32 mouse cellular contexts compared by ENCODE assay signal in the genomic region with DNA sequence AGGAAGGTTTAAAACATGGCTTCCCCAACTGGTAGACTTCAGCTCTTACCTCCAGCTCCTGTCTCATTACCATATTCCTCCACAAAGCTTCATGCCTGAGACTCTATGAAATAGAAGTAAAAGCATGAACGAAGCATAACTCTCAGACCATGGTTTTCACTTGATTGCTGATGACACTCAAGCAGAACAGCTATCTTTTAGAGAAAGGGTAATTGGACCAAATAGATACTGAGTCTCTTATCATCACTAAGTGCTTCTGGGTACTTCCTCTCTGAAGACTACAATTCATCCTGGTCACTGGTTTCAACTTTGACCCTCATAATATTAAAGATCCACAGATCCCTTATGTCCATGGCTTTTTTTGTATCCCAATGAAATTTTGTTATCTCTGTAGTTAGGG. TPM values are rescaled to one million over a fixed set of nuclear protein-coding genes. Genes with fewer than 3 reads are reported as not detected.
"Had no signal": no experiment of that assay in that cellular context is flagged by ENCODE, and none has a peak within 500 bp of the region (broad histone marks: within the 10 kb centered on the region; RNA-seq: fewer than 3 reads in every experiment).

No protein-coding gene starts in this region.

- DNase-seq: heart, postnatal 10 days; heart, postnatal 14 days; heart, postnatal 36 days; heart, postnatal 4 days; kidney, adult 11 months; kidney, adult 18-20 months; kidney, adult 2 months; kidney, adult 8-10 months; kidney, adult 9 months; kidney, postnatal 10 days; kidney, postnatal 14 days; kidney, postnatal 25 days; kidney, postnatal 36 days; kidney, postnatal 4 days; layer of hippocampus, adult 9-11 months; layer of hippocampus, postnatal 36 days had no signal

- H3K36me3 ChIP-seq: heart, embryonic 10.5 days; heart, embryonic 12.5 days; heart, embryonic 13.5 days; heart, embryonic 15.5 days; hindbrain, embryonic 10.5 days; hindbrain, embryonic 12.5 days; hindbrain, embryonic 13.5 days; hindbrain, embryonic 15.5 days; intestine, embryonic 15.5 days; kidney, embryonic 15.5 days had no signal

- H3K4me3 ChIP-seq: heart, embryonic 10.5 days; heart, embryonic 12.5 days; heart, embryonic 13.5 days; heart, embryonic 15.5 days; hindbrain, embryonic 10.5 days; hindbrain, embryonic 12.5 days; hindbrain, embryonic 13.5 days; hindbrain, embryonic 15.5 days; intestine, embryonic 15.5 days; kidney, embryonic 15.5 days; layer of hippocampus, adult 2 months; left cerebral cortex, adult 2 months had no signal

- H3K9ac ChIP-seq: heart, embryonic 12.5 days; heart, embryonic 13.5 days; heart, embryonic 15.5 days; hindbrain, embryonic 12.5 days; hindbrain, embryonic 13.5 days; hindbrain, embryonic 14.5 days; hindbrain, embryonic 15.5 days; intestine, embryonic 15.5 days; kidney, embryonic 15.5 days had no signal

- H3K27me3 ChIP-seq: heart, embryonic 12.5 days; heart, embryonic 13.5 days; heart, embryonic 15.5 days; hindbrain, embryonic 12.5 days; hindbrain, embryonic 13.5 days; hindbrain, embryonic 15.5 days; intestine, embryonic 15.5 days; kidney, embryonic 15.5 days had no signal

- H3K4me1 ChIP-seq: heart, embryonic 10.5 days; heart, embryonic 12.5 days; heart, embryonic 13.5 days; heart, embryonic 15.5 days; hindbrain, embryonic 12.5 days; hindbrain, embryonic 13.5 days; hindbrain, embryonic 15.5 days; intestine, embryonic 15.5 days; kidney, embryonic 15.5 days had no signal

- H3K9me3 ChIP-seq: heart, embryonic 10.5 days; heart, embryonic 12.5 days; heart, embryonic 13.5 days; heart, embryonic 15.5 days; hindbrain, embryonic 10.5 days; hindbrain, embryonic 12.5 days; hindbrain, embryonic 13.5 days; hindbrain, embryonic 15.5 days; intestine, embryonic 15.5 days; kidney, embryonic 15.5 days had no signal

- H3K27ac ChIP-seq: heart, embryonic 10.5 days; heart, embryonic 13.5 days; heart, embryonic 15.5 days; hindbrain, embryonic 10.5 days; hindbrain, embryonic 12.5 days; hindbrain, embryonic 13.5 days; hindbrain, embryonic 14.5 days; hindbrain, embryonic 15.5 days; hindbrain, postnatal 0 days; intestine, embryonic 15.5 days; kidney, embryonic 15.5 days; kidney, postnatal 0 days; layer of hippocampus, adult 2 months; left cerebral cortex, adult 2 months had no signal

RNA-seq across cellular contexts. Expression of gene Pacrg, which starts 42.1 kb away (rescaled TPM):
- polyA plus RNA-seq: inflammation-experienced regulatory T-cells, adult 6 months had no signal
